Mouse (Mus musculus): ENCODE measurements around the gene Rxfp3. TPM values are rescaled to one million over a fixed set of nuclear protein-coding genes. Genes with fewer than 3 reads are reported as not detected.

Gene Rxfp3
- 1.8 and 2.1 TPM in 2 replicates for polyA plus RNA-seq (2015; fragmentation: Nextera tagmentation; extraction: Ambion mirVana)

GRCm38 (mm10) chr15:11037711-11038110 is at the start of gene Rxfp3:
Gene Rxfp3 (minus strand): TSS chr15:11037991.
- no peak for ATAC-seq (replicated peaks)
- Histone ChIP-seq H3K36me3 (no peaks in the 10 kb centered on the region), H3K4me3 (peak within 1 kb of the TSS; percentile 33), H3K4me2 (replicated peaks) (peak within 1 kb of the TSS; percentile 46), H3K9ac (replicated peaks) (peak within 1 kb of the TSS; percentile 29), H3K4me1 (peaks cover 22% of the 10 kb centered on the region), H3K27ac (replicated peaks) (no peak within 1 kb of the TSS), H3K27me3 (peaks cover 42% of the 10 kb centered on the region), H3K9me3 (no peaks in the 10 kb centered on the region)
- WGBS, result under 1% methylated on average over 16 of the region's 16 CpGs

GRCm38 (mm10) chr15:11084993-11085365 is 47.2 kb upstream of the Rxfp3 start:
- H3K4me1 ChIP-seq, result no peaks in the 10 kb centered on the region
- H3K36me3 ChIP-seq, result no peaks in the 10 kb centered on the region
- H3K27ac ChIP-seq (replicated peaks), result no peak overlapping the region
- H3K4me3 ChIP-seq, result no peak overlapping the region
- ATAC-seq (replicated peaks), result no peak
- no peaks in the 10 kb centered on the region for H3K9me3 ChIP-seq
- H3K9ac ChIP-seq (replicated peaks), result no peak overlapping the region
- no peaks in the 10 kb centered on the region for H3K27me3 ChIP-seq
- H3K4me2 ChIP-seq (replicated peaks), result no peak overlapping the region
- 42% methylated on average over 1 of the region's 1 CpGs for WGBS

DNA sequence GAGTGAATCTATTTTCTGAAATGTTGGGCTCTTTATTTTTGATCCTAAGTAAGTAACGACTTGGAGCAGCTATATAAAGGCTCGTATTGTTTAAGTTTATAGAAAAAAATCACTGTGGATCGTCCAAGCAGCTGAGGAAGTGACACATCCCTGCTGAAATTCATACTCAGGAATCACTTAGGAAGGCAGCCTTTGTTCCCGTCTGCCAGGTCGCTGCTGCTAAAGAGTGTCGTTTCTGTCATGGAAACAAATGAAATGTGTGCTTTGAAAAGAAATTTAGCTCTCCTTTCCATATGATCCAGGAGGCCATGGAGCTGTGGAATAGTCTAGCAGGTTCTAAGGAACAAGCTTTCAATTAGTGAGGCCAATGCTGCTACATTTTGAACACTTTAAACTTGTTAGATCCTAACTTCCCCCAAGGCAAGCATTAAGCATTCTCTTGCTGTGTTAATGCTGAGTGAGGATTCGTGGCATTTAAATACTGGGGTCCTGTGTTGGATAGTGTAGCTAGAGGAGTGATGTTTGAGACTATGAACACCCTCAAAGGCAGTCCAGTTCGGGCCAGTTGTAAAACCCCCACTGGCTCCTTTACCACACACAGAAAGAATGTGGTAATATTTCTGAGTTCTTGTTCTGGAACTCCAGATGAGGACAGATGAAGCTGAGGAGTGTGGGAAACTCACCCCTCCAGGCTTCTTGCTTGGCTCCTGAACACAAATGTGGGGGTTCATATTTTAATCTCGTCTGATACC is 46.6 kb upstream of the Rxfp3 start:
- Histone ChIP-seq H3K9ac (replicated peaks) (no peak overlapping the region), H3K4me2 (replicated peaks) (no peak overlapping the region), H3K27me3 (no peaks in the 10 kb centered on the region), H3K36me3 (no peaks in the 10 kb centered on the region), H3K9me3 (no peaks in the 10 kb centered on the region), H3K4me1 (no peaks in the 10 kb centered on the region), H3K4me3 (no peak overlapping the region), H3K27ac (replicated peaks) (no peak overlapping the region)
- WGBS, result 28% methylated on average over 9 of the region's 9 CpGs
- ATAC-seq (replicated peaks), result no peak

- no peak for ATAC-seq (replicated peaks)
These were observed 45.9 kb upstream of the Rxfp3 start for GRCm38 (mm10) chr15:11083678-11084077.

GRCm38 (mm10) chr15:11082961-11083569 is 45.3 kb upstream of the Rxfp3 start:
- H3K9ac ChIP-seq (replicated peaks), result no peak overlapping the region
- no peaks in the 10 kb centered on the region for H3K4me1 ChIP-seq
- ATAC-seq (replicated peaks), result peak; percentile 90
- H3K36me3 ChIP-seq, result no peaks in the 10 kb centered on the region
- 74% methylated on average over 8 of the region's 8 CpGs for WGBS
- no peak overlapping the region for H3K4me3 ChIP-seq
- no peak overlapping the region for H3K27ac ChIP-seq (replicated peaks)
- no peaks in the 10 kb centered on the region for H3K9me3 ChIP-seq
- no peaks in the 10 kb centered on the region for H3K27me3 ChIP-seq
- no peak overlapping the region for H3K4me2 ChIP-seq (replicated peaks)

More at GRCm38 (mm10) chr15:11083678-11084077, 45.9 kb upstream of the Rxfp3 start:
- no peaks in the 10 kb centered on the region for H3K9me3 ChIP-seq
- H3K36me3 ChIP-seq, result no peaks in the 10 kb centered on the region
- no peak overlapping the region for H3K4me2 ChIP-seq (replicated peaks)
- H3K4me1 ChIP-seq, result no peaks in the 10 kb centered on the region
- 88% methylated on average over 3 of the region's 3 CpGs for WGBS
- H3K9ac ChIP-seq (replicated peaks), result no peak overlapping the region
- no peak overlapping the region for H3K4me3 ChIP-seq
- H3K27ac ChIP-seq (replicated peaks), result no peak overlapping the region
- no peaks in the 10 kb centered on the region for H3K27me3 ChIP-seq

- no peaks in the 10 kb centered on the region for H3K27me3 ChIP-seq
- no peak for ATAC-seq (replicated peaks)
- H3K4me2 ChIP-seq (replicated peaks), result no peak overlapping the region
- H3K9ac ChIP-seq (replicated peaks), result no peak overlapping the region
- H3K36me3 ChIP-seq, result no peaks in the 10 kb centered on the region
- H3K4me3 ChIP-seq, result no peak overlapping the region
- WGBS, result 95% methylated on average over 3 of the region's 3 CpGs
- H3K27ac ChIP-seq (replicated peaks), result no peak overlapping the region
- H3K4me1 ChIP-seq, result no peaks in the 10 kb centered on the region
- no peaks in the 10 kb centered on the region for H3K9me3 ChIP-seq
These were observed 38.1 kb upstream of the Rxfp3 start for GRCm38 (mm10) chr15:11075726-11076361.

DNA sequence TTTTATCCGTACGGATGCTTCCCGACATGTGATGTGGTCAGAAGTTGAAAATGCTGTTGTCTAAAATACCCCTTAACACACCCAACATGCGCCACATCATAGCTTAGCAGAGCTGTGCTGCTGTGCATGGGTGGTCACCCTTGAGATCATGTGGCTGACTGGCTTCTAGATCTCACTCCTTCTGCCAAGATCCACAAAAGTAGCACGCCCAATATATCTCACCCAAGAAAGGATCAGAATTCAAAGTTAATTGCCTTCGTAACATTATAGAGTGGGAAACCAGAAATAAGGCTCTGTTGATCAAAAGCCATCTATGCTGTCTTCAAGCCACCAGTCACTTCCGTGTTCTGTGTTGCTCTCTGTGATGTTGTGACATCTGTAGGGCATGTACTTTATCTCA is 30.1 kb upstream of the Rxfp3 start:
- H3K9me3 ChIP-seq, result no peaks in the 10 kb centered on the region
- no peaks in the 10 kb centered on the region for H3K36me3 ChIP-seq
- no peak overlapping the region for H3K9ac ChIP-seq (replicated peaks)
- no peak overlapping the region for H3K4me2 ChIP-seq (replicated peaks)
- WGBS, result 86% methylated on average over 7 of the region's 7 CpGs
- H3K27ac ChIP-seq (replicated peaks), result no peak overlapping the region
- no peak overlapping the region for H3K4me3 ChIP-seq
- no peak for ATAC-seq (replicated peaks)
- no peaks in the 10 kb centered on the region for H3K27me3 ChIP-seq
- peaks cover 25% of the 10 kb centered on the region for H3K4me1 ChIP-seq

GRCm38 (mm10) chr15:11066299-11066698 is 28.5 kb upstream of the Rxfp3 start:
- peaks cover 25% of the 10 kb centered on the region for H3K4me1 ChIP-seq
- H3K36me3 ChIP-seq, result no peaks in the 10 kb centered on the region
- peak overlapping the region; percentile 50 for H3K4me2 ChIP-seq (replicated peaks)
- H3K9ac ChIP-seq (replicated peaks), result no peak overlapping the region
- 0 out of 2 replicates have a peak overlapping the region, but pooled peaks have one; percentile 24 for H3K4me3 ChIP-seq
- ATAC-seq (replicated peaks), result no peak
- no peak overlapping the region for H3K27ac ChIP-seq (replicated peaks)
- WGBS, result 8% methylated on average over 5 of the region's 5 CpGs
- H3K27me3 ChIP-seq, result no peaks in the 10 kb centered on the region
- no peaks in the 10 kb centered on the region for H3K9me3 ChIP-seq

DNA sequence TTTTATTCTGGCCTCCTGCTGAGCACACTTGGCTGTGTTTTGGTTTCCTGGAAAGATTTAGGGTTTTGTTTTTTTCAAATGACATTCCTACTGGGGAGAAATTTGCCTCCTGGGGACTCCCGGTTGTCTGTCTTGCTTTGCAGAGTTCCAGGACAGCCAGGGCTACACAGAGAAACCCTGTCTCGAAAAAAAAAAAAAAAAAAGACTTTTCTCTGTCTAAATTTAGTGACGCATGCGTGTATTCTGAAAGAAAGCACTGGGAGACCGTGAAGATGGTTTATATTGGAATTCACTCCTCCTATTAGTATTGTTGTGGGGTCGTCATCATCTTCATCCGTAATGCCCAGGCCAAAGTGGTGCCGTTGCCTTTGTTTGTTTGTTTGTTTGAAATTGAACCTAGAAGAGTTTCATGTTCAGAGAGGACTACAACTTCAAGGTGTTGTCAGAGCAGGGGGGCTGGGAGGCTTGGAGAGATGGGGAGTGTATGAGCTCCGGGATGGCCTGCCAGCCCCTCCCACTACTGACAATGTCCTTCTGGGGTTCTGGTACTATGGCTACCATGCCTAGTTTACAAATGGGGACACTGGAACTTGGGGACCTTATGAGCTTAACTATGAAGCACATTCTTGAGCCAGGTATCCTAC is 27.9 kb upstream of the Rxfp3 start:
- Histone ChIP-seq H3K9me3 (no peaks in the 10 kb centered on the region), H3K9ac (replicated peaks) (no peak overlapping the region), H3K4me3 (peak overlapping the region; percentile 24), H3K4me1 (peaks cover 25% of the 10 kb centered on the region), H3K27me3 (no peaks in the 10 kb centered on the region), H3K27ac (replicated peaks) (peak overlapping the region; percentile 31; the same call in 1 of the 2 replicates), H3K4me2 (replicated peaks) (peak overlapping the region; percentile 50), H3K36me3 (no peaks in the 10 kb centered on the region)
- 6% methylated on average over 9 of the region's 9 CpGs for WGBS
- ATAC-seq (replicated peaks), result peak; percentile 12; the same call in 1 of the 2 replicates

DNA sequence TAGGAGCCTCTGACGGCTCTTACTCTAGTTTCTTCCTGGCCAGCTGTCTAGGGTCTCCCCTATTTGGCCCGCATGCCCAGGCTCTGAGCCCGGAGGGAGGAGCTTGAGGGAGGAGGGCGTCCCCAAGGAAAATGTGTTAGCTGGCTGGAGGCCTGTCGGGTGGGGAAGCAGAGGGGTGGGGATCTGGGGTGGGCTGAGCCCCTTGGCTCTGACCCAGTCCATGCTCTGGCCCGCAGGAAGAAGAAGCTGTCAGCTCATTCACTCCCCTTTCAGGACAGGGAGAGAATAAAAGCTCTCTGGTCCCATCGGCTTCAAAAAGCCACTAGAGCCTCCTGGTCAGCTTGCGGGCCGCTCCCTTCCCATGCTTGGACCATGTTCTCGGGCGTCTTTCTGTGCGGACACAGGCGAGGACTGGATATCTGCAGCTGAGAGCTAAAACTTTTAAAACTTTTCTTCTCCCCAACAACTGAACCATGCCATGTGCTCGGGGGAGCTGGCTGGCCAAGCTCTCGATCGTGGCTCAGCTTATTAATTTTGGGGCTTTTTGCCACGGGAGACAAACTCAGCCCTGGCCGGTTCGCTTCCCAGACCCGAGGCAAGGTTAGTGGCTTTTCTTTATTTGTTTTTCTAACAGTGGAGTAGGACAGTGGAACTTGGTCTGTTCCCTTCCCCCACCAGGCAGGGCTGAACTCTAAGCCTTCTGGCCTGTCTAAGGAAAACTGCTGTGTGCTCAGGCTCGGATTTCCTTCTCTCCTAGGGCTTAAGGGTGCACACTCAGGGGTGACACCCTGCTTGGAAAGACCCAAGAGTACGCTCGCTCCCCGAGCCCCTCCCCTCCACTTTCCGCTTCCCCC is 27.0 kb upstream of the Rxfp3 start, which contains the start of gene Adamts12:
TSS of gene Adamts12 (plus strand) at position 233 of the 854 bp plus-strand sequence.
- no peaks in the 10 kb centered on the region for H3K9me3 ChIP-seq
- peaks cover 25% of the 10 kb centered on the region for H3K4me1 ChIP-seq
- H3K4me2 ChIP-seq (replicated peaks), result peak within 1 kb of the TSS; percentile 50
- H3K27me3 ChIP-seq, result no peaks in the 10 kb centered on the region
- WGBS, result 3% methylated on average over 25 of the region's 25 CpGs
- 0 out of 2 replicates have a peak within 1 kb of the TSS, but pooled peaks have one; percentile 24 for H3K9ac ChIP-seq (replicated peaks)
- peak; percentile 91 for ATAC-seq (replicated peaks)
- no peaks in the 10 kb centered on the region for H3K36me3 ChIP-seq
- peak within 1 kb of the TSS; percentile 24 for H3K4me3 ChIP-seq
- H3K27ac ChIP-seq (replicated peaks), result peak within 1 kb of the TSS; percentile 31; the same call in 1 of the 2 replicates

DNA sequence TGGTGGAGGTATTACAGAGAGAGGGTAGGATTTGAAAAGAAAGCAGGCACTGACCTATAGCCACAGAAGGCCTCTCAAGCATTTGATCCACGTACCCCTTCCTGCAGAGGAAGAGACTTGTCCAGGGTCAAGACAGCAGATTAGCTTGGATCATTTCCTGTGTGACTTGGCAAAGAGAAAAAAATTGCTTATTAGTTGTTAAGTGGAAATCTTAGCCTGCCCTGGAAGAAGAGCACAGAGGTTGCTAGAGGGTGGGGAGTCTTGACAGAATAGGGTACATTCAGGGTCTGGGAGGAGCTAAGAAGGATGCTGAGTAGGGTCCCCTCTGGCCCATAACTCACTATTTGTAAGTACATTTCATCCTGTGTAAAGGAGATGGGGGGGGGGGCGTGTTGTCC is 26.4 kb upstream of the Rxfp3 start:
- H3K4me3 ChIP-seq, result no peak overlapping the region

More for the DNA sequence above, 26.4 kb upstream of the Rxfp3 start:
- Histone ChIP-seq H3K4me2 (replicated peaks) (peak overlapping the region; percentile 50), H3K4me1 (peaks cover 25% of the 10 kb centered on the region), H3K36me3 (no peaks in the 10 kb centered on the region), H3K9ac (replicated peaks) (no peak overlapping the region), H3K27me3 (no peaks in the 10 kb centered on the region), H3K9me3 (no peaks in the 10 kb centered on the region), H3K27ac (replicated peaks) (no peak overlapping the region)
- WGBS, result 26% methylated on average over 2 of the region's 2 CpGs
- peak; percentile 36 for ATAC-seq (replicated peaks)

Data from forebrain, embryonic 15.5 days (tissue).